23 mouse cellular contexts compared by ENCODE assay signal in genomic region chr1:29363783-29364182, GRCm38 (mm10).
DNase-seq lines count a peak whose midpoint lies in the region.
"Had no signal": no experiment of that assay in that cellular context is flagged by ENCODE, and none has a peak within 500 bp of the region (broad histone marks: within the 10 kb centered on the region; RNA-seq: fewer than 3 reads in every experiment).

No protein-coding gene starts in this region.

- H3K27me3 ChIP-seq in embryonic facial prominence, embryonic 10.5 days (replicated peaks; ENCODE audit: low read depth, poor library complexity, severe bottlenecking), result no peaks in the 10 kb centered on the region
- H3K27me3 ChIP-seq: CH12.LX; embryonic facial prominence, embryonic 12.5 days; forebrain, embryonic 13.5 days; forebrain, embryonic 15.5 days; Patski had no signal

- no peak overlapping the region for H3K4me3 ChIP-seq in embryonic facial prominence, embryonic 10.5 days
- H3K4me3 ChIP-seq: embryonic facial prominence, embryonic 12.5 days; forebrain, embryonic 13.5 days; forebrain, embryonic 15.5 days had no signal

- H3K27ac ChIP-seq in embryonic facial prominence, embryonic 10.5 days (replicated peaks), result no peak overlapping the region
- H3K27ac ChIP-seq: embryonic facial prominence, embryonic 12.5 days; forebrain, embryonic 13.5 days; forebrain, embryonic 15.5 days had no signal

- H3K36me3 ChIP-seq in embryonic facial prominence, embryonic 10.5 days (replicated peaks), result no peaks in the 10 kb centered on the region
- H3K36me3 ChIP-seq: embryonic facial prominence, embryonic 12.5 days; forebrain, embryonic 15.5 days; G1E had no signal

- no peaks in the 10 kb centered on the region for H3K4me1 ChIP-seq in embryonic facial prominence, embryonic 10.5 days
- H3K4me1 ChIP-seq: embryonic facial prominence, embryonic 12.5 days; forebrain, embryonic 13.5 days; forebrain, embryonic 15.5 days had no signal

- peak; percentile 2 for DNase-seq in left cerebral cortex, adult 11 months (ENCODE audit: low spot score)
- DNase-seq in left cerebral cortex, adult 8-10 months (ENCODE audit: low spot score in 2 of 2), result no peak
- DNase-seq in A20 (ENCODE audit: low read depth, low spot score), result peak; percentile 15
- peak; percentile 35 for DNase-seq in brain, adult 2 months (ENCODE audit: low read depth, low spot score)
- no peak for DNase-seq in embryonic facial prominence, embryonic 10.5 days (ENCODE audit: low spot score)
- DNase-seq: adrenal gland, adult 8-10 months; adrenal gland, postnatal 14 days; adrenal gland, postnatal 36 days; B cell, adult 2 months; cerebellum, adult 11 months; cerebellum, adult 18-20 months; cerebellum, adult 8-10 months; cerebellum, adult 9-11 months; cerebellum, postnatal 14 days; cerebellum, postnatal 36 days; embryo, embryonic 11 days; forebrain, postnatal 0 days had no signal

- WGBS in embryonic facial prominence, embryonic 10.5 days, result 66% methylated on average over 1 of the region's 1 CpGs

- no peaks in the 10 kb centered on the region for H3K9me3 ChIP-seq in embryonic facial prominence, embryonic 10.5 days
- H3K9me3 ChIP-seq: embryonic facial prominence, embryonic 12.5 days; forebrain, embryonic 13.5 days; forebrain, embryonic 15.5 days; G1E had no signal

Comparison
In these comparisons a context has a peak if more than half of its experiments do, and no peak if none do; other contexts are left out.
1. DNase-seq: peak in left cerebral cortex, adult 11 months (single experiment), A20 (single experiment) and brain, adult 2 months (single experiment); none in left cerebral cortex, adult 8-10 months (0 of 2) and embryonic facial prominence, embryonic 10.5 days (single experiment).